Mouse (Mus musculus): ENCODE results near the gene Psmf1.

Psmf1 gene

GRCm38 (mm10) chr2:151701231-151702145, 42.5 kb downstream of the Psmf1 start, which contains the start of gene Tmem74b:
Gene Tmem74b (plus strand): TSS chr2:151702008.
- Histone ChIP-seq H3K27me3 (ENCODE audit: control insufficient read depth, insufficient read depth, low read length, poor library complexity, severe bottlenecking) (peaks cover 2% of the 10 kb centered on the region; the same call in 1 of the 2 replicates), H3K36me3 (ENCODE audit: control insufficient read depth, insufficient read depth, low read length, poor library complexity, severe bottlenecking) (no peaks in the 10 kb centered on the region)
- no peak for DNase-seq (ENCODE audit: low read depth, low spot score)

GRCm38 (mm10) chr2:151682976-151683375, 61.0 kb downstream of the Psmf1 start:
- Histone ChIP-seq H3K36me3 (ENCODE audit: control insufficient read depth, insufficient read depth, low read length, poor library complexity, severe bottlenecking) (no peaks in the 10 kb centered on the region), H3K27me3 (ENCODE audit: control insufficient read depth, insufficient read depth, low read length, poor library complexity, severe bottlenecking) (no peaks in the 10 kb centered on the region)
- DNase-seq (ENCODE audit: low read depth, low spot score), result no peak

- Histone ChIP-seq H3K27me3 (ENCODE audit: control insufficient read depth, insufficient read depth, low read length, poor library complexity, severe bottlenecking) (no peaks in the 10 kb centered on the region), H3K36me3 (ENCODE audit: control insufficient read depth, insufficient read depth, low read length, poor library complexity, severe bottlenecking) (no peaks in the 10 kb centered on the region)
- DNase-seq (ENCODE audit: low read depth, low spot score), result peak; percentile 10
Measured at GRCm38 (mm10) chr2:151682357-151682756, 61.6 kb downstream of the Psmf1 start.

- Histone ChIP-seq H3K27me3 (ENCODE audit: control insufficient read depth, insufficient read depth, low read length, poor library complexity, severe bottlenecking) (no peaks in the 10 kb centered on the region), H3K36me3 (ENCODE audit: control insufficient read depth, insufficient read depth, low read length, poor library complexity, severe bottlenecking) (no peaks in the 10 kb centered on the region)
- DNase-seq (ENCODE audit: low read depth, low spot score), result no peak
Measured at GRCm38 (mm10) chr2:151676234-151676633, 67.8 kb downstream of the Psmf1 start.

GRCm38 (mm10) chr2:151670968-151671329, 73.0 kb downstream of the Psmf1 start:
- no peak for DNase-seq (ENCODE audit: low read depth, low spot score)
- Histone ChIP-seq H3K27me3 (ENCODE audit: control insufficient read depth, insufficient read depth, low read length, poor library complexity, severe bottlenecking) (no peaks in the 10 kb centered on the region), H3K36me3 (ENCODE audit: control insufficient read depth, insufficient read depth, low read length, poor library complexity, severe bottlenecking) (no peaks in the 10 kb centered on the region)

- Histone ChIP-seq H3K36me3 (ENCODE audit: control insufficient read depth, insufficient read depth, low read length, poor library complexity, severe bottlenecking) (no peaks in the 10 kb centered on the region), H3K27me3 (ENCODE audit: control insufficient read depth, insufficient read depth, low read length, poor library complexity, severe bottlenecking) (no peaks in the 10 kb centered on the region)
- DNase-seq (ENCODE audit: low read depth, low spot score), result no peak
Measured at GRCm38 (mm10) chr2:151670026-151670967, 73.7 kb downstream of the Psmf1 start.

GRCm38 (mm10) chr2:151668433-151668832, 75.6 kb downstream of the Psmf1 start, which contains the start of gene Rad21l:
Gene Rad21l (minus strand): TSS chr2:151668533.
- DNase-seq (ENCODE audit: low read depth, low spot score), result no peak
- H3K27me3 ChIP-seq (ENCODE audit: control insufficient read depth, insufficient read depth, low read length, poor library complexity, severe bottlenecking), result no peaks in the 10 kb centered on the region
- no peaks in the 10 kb centered on the region for H3K36me3 ChIP-seq (ENCODE audit: control insufficient read depth, insufficient read depth, low read length, poor library complexity, severe bottlenecking)

Data from splenic B cell, adult 2 months (primary cell).